Mouse (Mus musculus): ENCODE results near the gene Trmt2a. TPM values are rescaled to one million over a fixed set of nuclear protein-coding genes. Genes with fewer than 3 reads are reported as not detected.
A peak's percentile ranks its signal among the peaks of the same experiment; 100 is the strongest.

The Trmt2a gene
- polyA plus RNA-seq, 1 experiment: 3.8 TPM

DNA sequence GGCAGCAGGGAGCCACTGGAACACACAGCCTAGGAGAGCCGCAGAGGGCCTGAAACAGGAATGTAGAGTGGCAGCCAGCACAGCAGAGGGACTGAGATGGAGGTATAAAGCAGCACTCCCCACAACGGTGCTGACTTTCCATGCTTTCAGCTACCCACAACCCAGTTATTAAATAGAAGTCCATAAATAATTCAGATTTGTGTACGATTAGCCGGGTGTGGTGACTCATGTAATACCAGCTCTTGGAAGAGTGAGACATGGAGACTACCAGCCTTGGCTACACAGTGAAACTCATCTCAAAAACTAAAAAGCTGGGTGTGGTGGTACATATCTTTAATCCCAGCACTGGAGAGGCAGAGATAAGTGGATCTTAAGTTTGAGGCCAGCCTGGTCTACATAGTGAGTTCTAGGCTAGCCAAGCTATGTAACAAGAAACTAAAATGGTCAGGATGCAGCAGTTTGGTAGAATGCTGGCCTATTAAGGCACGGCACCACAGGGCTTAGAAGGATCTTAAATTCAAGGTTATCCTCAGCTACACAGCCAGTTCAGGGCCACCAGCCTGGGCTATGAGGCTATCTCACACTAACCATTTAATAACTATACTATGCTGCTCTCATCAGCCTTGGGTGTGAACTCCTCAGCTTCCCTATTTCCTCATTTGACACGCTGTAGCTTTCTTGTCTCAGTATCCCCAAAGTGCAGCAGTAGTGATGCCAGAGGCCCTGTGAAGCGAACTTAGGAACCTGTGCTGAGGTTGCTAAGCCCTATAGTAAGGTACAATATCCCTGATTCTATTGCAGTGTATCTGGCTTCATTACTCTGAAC lies 11.6 kb upstream of the Trmt2a start:
- Histone ChIP-seq H3K36me3 (ENCODE audit: control insufficient read depth) (peaks cover 57% of the 10 kb centered on the region), H3K27me3 (ENCODE audit: control insufficient read depth) (peaks cover 38% of the 10 kb centered on the region), H3K9me3 (ENCODE audit: control insufficient read depth, low read length) (no peaks in the 10 kb centered on the region), H3K4me1 (ENCODE audit: control insufficient read depth) (peaks cover 35% of the 10 kb centered on the region), H3K4me3 (replicated peaks) (no peak overlapping the region)
- TF ChIP-seq GATA1 (IDR thresholded peaks at IDR 0.05; ENCODE audit: low read length) (no peak), TAL1 (IDR thresholded peaks at IDR 0.05; ENCODE audit: low read length) (no peak)

DNA sequence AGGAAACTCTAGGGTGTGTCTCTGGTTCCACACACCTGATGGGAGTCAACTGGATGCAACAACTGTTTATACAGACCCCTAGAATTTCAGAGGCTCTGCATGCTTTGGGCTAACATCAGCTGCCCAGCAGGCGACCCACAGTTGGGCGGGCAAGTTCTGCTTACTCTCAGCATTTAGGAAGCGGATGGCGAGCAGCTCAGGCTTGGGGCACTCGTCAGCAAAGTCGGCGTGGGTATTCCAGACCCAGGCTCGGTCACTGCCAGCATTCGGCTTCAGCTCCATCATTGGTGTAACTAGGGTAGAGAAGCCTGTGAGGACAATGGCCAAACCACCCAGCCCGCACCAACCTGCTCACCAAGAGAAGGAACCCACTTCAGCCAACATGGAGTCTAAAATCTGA lies 6.9 kb upstream of the Trmt2a start:
- H3K36me3 ChIP-seq (ENCODE audit: control insufficient read depth): peaks cover 98% of the 10 kb centered on the region
- peaks cover under 1% of the 10 kb centered on the region for H3K27me3 ChIP-seq (ENCODE audit: control insufficient read depth)
- TF ChIP-seq TAL1 (IDR thresholded peaks at IDR 0.05; ENCODE audit: low read length) (no peak), GATA1 (IDR thresholded peaks at IDR 0.05; ENCODE audit: low read length) (no peak)
- H3K4me1 ChIP-seq (ENCODE audit: control insufficient read depth): peaks cover 22% of the 10 kb centered on the region
- H3K4me3 ChIP-seq (replicated peaks): no peak overlapping the region
- no peaks in the 10 kb centered on the region for H3K9me3 ChIP-seq (ENCODE audit: control insufficient read depth, low read length)

DNA sequence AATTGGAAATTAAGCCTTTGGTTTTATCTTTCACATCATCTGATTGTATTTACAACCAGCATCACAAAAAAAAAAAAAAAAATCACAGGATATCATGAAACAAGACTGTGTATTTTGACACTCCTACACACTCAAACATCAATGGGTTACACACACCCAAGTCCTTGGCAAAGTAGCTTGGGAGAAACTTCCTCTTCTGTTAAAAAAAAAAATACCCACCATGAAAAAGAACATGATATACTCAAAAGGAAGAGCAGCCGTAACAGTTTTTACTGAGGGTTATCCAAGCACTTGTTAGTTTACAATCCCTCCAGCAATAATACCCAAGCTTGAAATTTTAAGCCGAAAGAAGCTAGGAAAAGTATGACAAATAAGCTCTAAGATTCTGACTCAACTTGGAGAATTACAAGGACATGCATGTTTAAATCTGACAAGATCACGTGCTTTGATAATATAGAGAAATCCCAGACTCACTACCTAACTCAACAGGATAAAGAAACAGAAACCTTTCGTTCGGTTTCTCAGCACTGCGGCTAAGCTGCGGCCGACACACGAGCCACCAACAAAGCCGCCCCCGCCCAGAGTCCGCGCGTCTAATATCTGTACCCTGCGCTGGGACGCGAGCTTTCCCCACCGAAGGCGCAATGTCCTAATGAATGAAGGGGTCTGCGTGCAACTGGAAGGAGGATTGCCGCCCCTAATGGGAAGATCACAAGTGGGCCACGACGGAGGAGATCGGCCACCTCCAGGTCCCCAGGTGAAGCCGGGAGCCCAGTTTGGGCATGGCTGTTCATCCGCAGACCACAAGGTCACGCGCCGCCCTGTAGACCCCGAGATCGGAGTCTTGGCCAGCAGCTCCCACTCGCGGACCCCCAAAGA lies 719 bp upstream of the Trmt2a start:
- TF ChIP-seq GATA1 (IDR thresholded peaks at IDR 0.05; ENCODE audit: low read length) (no peak), TAL1 (IDR thresholded peaks at IDR 0.05; ENCODE audit: low read length) (no peak)
- H3K27me3 ChIP-seq (ENCODE audit: control insufficient read depth): no peaks in the 10 kb centered on the region
- peaks cover 80% of the 10 kb centered on the region for H3K36me3 ChIP-seq (ENCODE audit: control insufficient read depth)
- H3K4me3 ChIP-seq (replicated peaks): peak overlapping the region; percentile 79
- no peaks in the 10 kb centered on the region for H3K9me3 ChIP-seq (ENCODE audit: control insufficient read depth, low read length)
- H3K4me1 ChIP-seq (ENCODE audit: control insufficient read depth): peaks cover 60% of the 10 kb centered on the region

DNA sequence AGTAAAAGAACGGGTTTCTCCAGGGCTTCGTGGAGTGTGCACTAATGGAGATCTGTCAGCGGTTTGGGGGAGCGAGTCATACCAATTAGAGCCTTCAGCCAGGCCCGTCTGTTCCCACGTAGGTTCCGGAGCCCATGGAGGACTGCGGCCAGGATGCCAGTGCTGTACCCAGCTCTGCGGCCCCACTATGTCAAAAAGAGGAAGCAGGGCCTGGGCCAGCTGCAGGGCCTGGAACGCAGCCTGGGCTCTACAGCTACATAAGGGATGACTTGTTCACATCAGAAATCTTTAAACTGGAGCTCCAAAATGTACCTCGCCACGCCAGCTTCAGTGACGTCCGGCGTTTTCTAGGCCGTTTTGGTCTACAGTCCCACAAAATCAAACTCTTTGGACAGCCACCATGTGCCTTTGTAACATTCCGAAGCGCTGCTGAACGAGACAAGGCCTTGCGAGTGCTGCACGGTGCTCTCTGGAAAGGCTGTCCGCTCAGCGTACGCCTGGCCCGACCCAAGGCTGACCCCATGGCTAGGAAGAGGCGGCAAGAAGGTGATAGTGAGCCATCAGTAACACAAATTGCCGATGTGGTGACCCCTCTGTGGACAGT lies 987 bp downstream of the Trmt2a start:
- no peaks in the 10 kb centered on the region for H3K9me3 ChIP-seq (ENCODE audit: control insufficient read depth, low read length)
- peaks cover 69% of the 10 kb centered on the region for H3K4me1 ChIP-seq (ENCODE audit: control insufficient read depth)
- H3K36me3 ChIP-seq (ENCODE audit: control insufficient read depth): peaks cover 80% of the 10 kb centered on the region
- H3K4me3 ChIP-seq (replicated peaks): peak overlapping the region; percentile 79
- no peaks in the 10 kb centered on the region for H3K27me3 ChIP-seq (ENCODE audit: control insufficient read depth)
- TF ChIP-seq TAL1 (IDR thresholded peaks at IDR 0.05; ENCODE audit: low read length) (no peak), GATA1 (IDR thresholded peaks at IDR 0.05; ENCODE audit: low read length) (no peak)

DNA sequence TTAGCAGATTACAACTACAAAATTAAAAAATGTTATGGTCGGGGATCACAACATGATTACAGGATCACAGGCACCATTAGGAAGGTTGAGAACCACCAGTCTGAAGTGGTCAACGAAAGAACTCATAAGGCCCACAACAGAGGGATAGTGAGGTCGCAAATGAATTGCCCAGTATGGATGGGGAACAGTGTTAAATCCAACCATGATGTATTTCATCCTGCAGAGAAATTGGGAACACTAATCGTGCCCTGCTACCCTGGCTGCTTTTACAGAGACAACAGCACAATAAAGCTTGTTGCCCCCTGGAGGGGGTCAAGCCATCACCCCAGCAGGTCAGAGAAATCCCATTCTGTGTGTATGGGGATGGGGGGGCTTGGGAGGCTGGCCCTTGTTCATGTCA lies 1.8 kb downstream of the Trmt2a start:
- Histone ChIP-seq H3K4me1 (ENCODE audit: control insufficient read depth) (peaks cover 67% of the 10 kb centered on the region), H3K4me3 (replicated peaks) (peak overlapping the region; percentile 79), H3K9me3 (ENCODE audit: control insufficient read depth, low read length) (no peaks in the 10 kb centered on the region), H3K27me3 (ENCODE audit: control insufficient read depth) (no peaks in the 10 kb centered on the region), H3K36me3 (ENCODE audit: control insufficient read depth) (peaks cover 80% of the 10 kb centered on the region)
- TF ChIP-seq GATA1 (IDR thresholded peaks at IDR 0.05; ENCODE audit: low read length) (no peak), TAL1 (IDR thresholded peaks at IDR 0.05; ENCODE audit: low read length) (no peak)

DNA sequence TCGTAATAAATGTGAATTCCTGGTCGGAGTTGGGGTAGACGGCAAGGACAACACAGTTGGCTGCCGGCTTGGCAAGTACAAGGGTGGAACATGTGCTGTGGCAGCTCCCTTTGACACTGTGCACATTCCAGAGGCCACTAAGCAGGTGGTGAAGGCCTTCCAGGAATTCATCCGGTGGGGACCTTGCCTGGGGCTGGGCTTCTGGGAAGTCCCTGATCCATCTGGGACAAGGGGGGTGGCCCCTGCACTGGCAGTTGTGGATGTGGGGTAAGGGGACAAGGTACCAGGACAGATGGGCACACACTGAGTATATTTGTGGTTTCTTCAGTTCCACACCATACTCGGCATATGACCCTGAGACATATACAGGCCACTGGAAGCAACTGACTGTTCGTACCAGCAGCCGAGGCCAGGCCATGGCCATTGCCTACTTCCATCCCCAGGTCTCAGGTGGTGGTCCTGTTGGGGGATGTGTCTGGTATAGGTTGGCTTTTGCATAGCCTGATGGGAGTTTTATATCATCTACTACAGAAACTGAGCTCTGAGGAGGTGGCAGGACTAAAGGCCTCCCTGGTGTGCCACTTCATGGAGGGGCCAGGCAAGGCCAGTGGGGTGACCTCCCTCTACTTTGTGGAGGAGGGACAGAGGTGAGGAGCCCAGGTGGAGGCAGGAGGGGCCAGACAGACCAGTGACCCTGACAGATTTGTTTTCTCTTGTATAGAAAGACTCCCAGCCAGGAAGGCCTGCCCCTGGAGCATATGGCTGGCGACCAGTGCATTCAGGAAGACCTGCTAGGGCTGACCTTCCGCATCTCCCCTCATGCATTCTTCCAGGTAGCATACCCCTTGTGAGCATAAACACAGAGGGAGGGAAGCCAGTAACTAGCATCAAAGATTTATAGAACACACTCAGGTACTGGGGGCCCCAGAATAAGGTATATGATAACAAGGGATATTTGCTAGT lies 2.6 kb downstream of the Trmt2a start:
- Histone ChIP-seq H3K27me3 (ENCODE audit: control insufficient read depth) (no peaks in the 10 kb centered on the region), H3K36me3 (ENCODE audit: control insufficient read depth) (peaks cover 80% of the 10 kb centered on the region), H3K9me3 (ENCODE audit: control insufficient read depth, low read length) (no peaks in the 10 kb centered on the region), H3K4me1 (ENCODE audit: control insufficient read depth) (peaks cover 63% of the 10 kb centered on the region), H3K4me3 (replicated peaks) (peak overlapping the region; percentile 79)
- TF ChIP-seq GATA1 (IDR thresholded peaks at IDR 0.05; ENCODE audit: low read length) (no peak), TAL1 (IDR thresholded peaks at IDR 0.05; ENCODE audit: low read length) (no peak)

DNA sequence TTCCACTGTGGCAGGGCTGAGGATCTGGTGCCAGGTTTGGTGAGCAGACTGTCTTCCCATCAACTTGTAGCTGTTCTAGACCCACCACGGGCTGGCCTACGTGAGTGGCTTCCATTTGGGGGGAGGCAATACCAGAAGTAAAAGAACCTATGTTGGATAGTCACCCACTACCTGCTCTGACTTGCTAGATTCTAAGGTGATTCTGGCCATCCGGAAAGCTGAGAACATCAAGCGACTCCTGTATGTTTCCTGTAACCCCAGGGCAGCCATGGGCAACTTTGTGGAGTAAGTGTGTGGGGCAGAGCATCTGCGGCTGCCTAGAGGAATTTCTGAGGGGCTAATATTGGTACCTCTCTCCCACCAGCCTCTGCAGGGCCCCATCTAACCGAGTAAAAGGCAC lies 4.3 kb downstream of the Trmt2a start:
- no peaks in the 10 kb centered on the region for H3K27me3 ChIP-seq (ENCODE audit: control insufficient read depth)
- TF ChIP-seq TAL1 (IDR thresholded peaks at IDR 0.05; ENCODE audit: low read length) (no peak), GATA1 (IDR thresholded peaks at IDR 0.05; ENCODE audit: low read length) (no peak)
- H3K36me3 ChIP-seq (ENCODE audit: control insufficient read depth): peaks cover 84% of the 10 kb centered on the region
- H3K4me3 ChIP-seq (replicated peaks): no peak overlapping the region
- H3K4me1 ChIP-seq (ENCODE audit: control insufficient read depth): peaks cover 50% of the 10 kb centered on the region
- H3K9me3 ChIP-seq (ENCODE audit: control insufficient read depth, low read length): no peaks in the 10 kb centered on the region

DNA sequence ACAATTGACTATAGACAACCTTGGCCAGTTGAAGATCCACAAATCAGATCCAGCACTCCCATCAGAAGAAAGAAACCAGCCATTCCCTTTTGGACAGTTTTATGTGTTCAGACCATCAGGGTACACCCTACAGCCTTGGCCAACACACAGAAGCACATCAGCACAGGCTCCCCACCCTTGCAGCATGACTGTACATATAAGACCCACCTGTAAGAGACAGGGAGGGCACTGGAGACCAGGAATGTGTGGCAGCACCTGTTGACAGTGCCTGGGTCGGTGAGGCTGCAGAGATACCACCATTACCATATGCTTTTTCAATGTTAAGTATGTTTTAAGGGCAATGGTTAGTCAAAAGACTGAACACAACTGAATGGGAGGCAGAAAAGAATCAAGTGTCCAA lies 5.4 kb downstream of the Trmt2a start:
- TF ChIP-seq GATA1 (IDR thresholded peaks at IDR 0.05; ENCODE audit: low read length) (no peak), TAL1 (IDR thresholded peaks at IDR 0.05; ENCODE audit: low read length) (no peak)
- Histone ChIP-seq H3K27me3 (ENCODE audit: control insufficient read depth) (no peaks in the 10 kb centered on the region), H3K9me3 (ENCODE audit: control insufficient read depth, low read length) (no peaks in the 10 kb centered on the region), H3K4me3 (replicated peaks) (no peak overlapping the region), H3K36me3 (ENCODE audit: control insufficient read depth) (peaks cover 95% of the 10 kb centered on the region), H3K4me1 (ENCODE audit: control insufficient read depth) (peaks cover 45% of the 10 kb centered on the region)

All from erythroblast, embryonic 14.5 days (primary cell).